Mouse (Mus musculus) kidney, embryonic 15.5 days (tissue): ENCODE results near the gene Abcc5. TPM values are rescaled to one million over a fixed set of nuclear protein-coding genes. Genes with fewer than 3 reads are reported as not detected.
"Not testable (repeated sequence)": the region's sequence is repeated elsewhere in the genome, so short reads cannot be mapped to it uniquely, and the experiment has no call there.

Experiments used
- ATAC-seq: fragments of 200-750 bp; cut with Nextera tagmentation; replicated peaks from 2 replicates; pipeline ENCODE4 v1.8.0; 2017; ENCODE audit warnings: moderate TSS enrichment; ENCODE audit not compliant: low FRiP score
- H3K27ac ChIP-seq: fragments of 300-500 bp; sonication (generic); 2 replicates; pipeline ENCODE4 v1.5.1; 2015; ENCODE audit warnings: mild to moderate bottlenecking, inconsistent platforms
- H3K27me3 ChIP-seq: fragments of 300-500 bp; sonication (generic); 2 replicates; pipeline ENCODE4 v1.6.1; 2015; ENCODE audit warnings: inconsistent platforms
- H3K36me3 ChIP-seq: fragments of 300-500 bp; sonication (generic); 2 replicates; pipeline ENCODE4 v1.6.1; 2015; ENCODE audit warnings: inconsistent platforms
- H3K4me1 ChIP-seq: fragments of 300-500 bp; sonication (generic); 2 replicates; pipeline ENCODE4 v1.6.1; 2015; ENCODE audit warnings: inconsistent platforms
- H3K4me2 ChIP-seq: fragments of 300-500 bp; sonication (generic); 2 replicates; pipeline ENCODE4 v1.6.1; 2015; ENCODE audit warnings: moderate library complexity, mild to moderate bottlenecking, inconsistent platforms
- H3K4me3 ChIP-seq: fragments of 300-500 bp; sonication (generic); replicated peaks from 2 replicates; pipeline ENCODE4 v1.5.1; 2015; ENCODE audit warnings: mild to moderate bottlenecking, inconsistent platforms
- H3K9ac ChIP-seq: fragments of 300-500 bp; sonication (generic); 2 replicates; pipeline ENCODE4 v1.6.1; 2015; ENCODE audit warnings: mild to moderate bottlenecking, inconsistent platforms
- H3K9me3 ChIP-seq: fragments of 300-500 bp; sonication (generic); replicated peaks from 2 replicates; pipeline ENCODE4 v1.6.1; 2016; ENCODE audit warnings: inconsistent platforms
- WGBS: fragments of 180-500 bp; shearing (Covaris S2); methylation state at CpG from one replicate; pipeline ENCODE4 v1.1.7; 2015; ENCODE audit warnings: mixed read lengths; 5-methylcytosine and 5-hydroxymethylcytosine counted together
- polyA plus RNA-seq: library from polyadenylated mRNA; unstranded; fragments of >200 nt; fragmentation: Nextera tagmentation; extraction: Ambion mirVana; gene quantifications from 2 replicates; pipeline ENCODE4 v1.2.1, GENCODE M21; 2015

Abcc5 gene
- polyA plus RNA-seq, 1 experiment from 2014 or later, result 63.1 TPM

GRCm38 (mm10) chr16:20391753-20392152, 34.4 kb downstream of the Abcc5 start:
- ATAC-seq, result no peak
- Histone ChIP-seq H3K27me3 (no peaks in the 10 kb centered on the region), H3K4me2 (no peak overlapping the region), H3K4me1 (no peaks in the 10 kb centered on the region), H3K36me3 (peaks cover 66% of the 10 kb centered on the region), H3K4me3 (no peak overlapping the region), H3K9ac (no peak overlapping the region), H3K9me3 (no peaks in the 10 kb centered on the region), H3K27ac (no peak overlapping the region)
- 84% methylated on average over 3 of the region's 3 CpGs for WGBS

GRCm38 (mm10) chr16:20390233-20390632, 36.0 kb downstream of the Abcc5 start:
- Histone ChIP-seq H3K4me3 (no peak overlapping the region), H3K4me2 (no peak overlapping the region), H3K36me3 (peaks cover 61% of the 10 kb centered on the region), H3K9ac (no peak overlapping the region), H3K27ac (no peak overlapping the region), H3K9me3 (no peaks in the 10 kb centered on the region), H3K27me3 (no peaks in the 10 kb centered on the region), H3K4me1 (no peaks in the 10 kb centered on the region)
- WGBS, result 75% methylated on average over 6 of the region's 6 CpGs
- no peak for ATAC-seq

- Histone ChIP-seq H3K36me3 (peaks cover 35% of the 10 kb centered on the region), H3K4me2 (no peak overlapping the region), H3K9me3 (no peaks in the 10 kb centered on the region), H3K4me3 (no peak overlapping the region), H3K27ac (no peak overlapping the region), H3K9ac (no peak overlapping the region), H3K27me3 (no peaks in the 10 kb centered on the region), H3K4me1 (no peaks in the 10 kb centered on the region)
- ATAC-seq, result no peak
- 66% methylated on average over 5 of the region's 5 CpGs for WGBS
Measured at GRCm38 (mm10) chr16:20381031-20381430, 45.2 kb downstream of the Abcc5 start.

GRCm38 (mm10) chr16:20375341-20375740, 50.9 kb downstream of the Abcc5 start:
- Histone ChIP-seq H3K9me3 (no peaks in the 10 kb centered on the region), H3K27me3 (no peaks in the 10 kb centered on the region), H3K36me3 (peaks cover 57% of the 10 kb centered on the region), H3K4me2 (no peak overlapping the region), H3K4me3 (no peak overlapping the region), H3K4me1 (peaks cover 6% of the 10 kb centered on the region; the same call in 1 of the 2 replicates), H3K27ac (no peak overlapping the region), H3K9ac (no peak overlapping the region)
- WGBS, result 86% methylated on average over 5 of the region's 5 CpGs
- no peak for ATAC-seq

GRCm38 (mm10) chr16:20371731-20372130, 54.5 kb downstream of the Abcc5 start:
- Histone ChIP-seq H3K36me3 (peaks cover 68% of the 10 kb centered on the region), H3K4me2 (no peak overlapping the region), H3K9me3 (no peaks in the 10 kb centered on the region), H3K27me3 (no peaks in the 10 kb centered on the region), H3K4me1 (peaks cover 6% of the 10 kb centered on the region; the same call in 1 of the 2 replicates), H3K9ac (no peak overlapping the region), H3K4me3 (no peak overlapping the region), H3K27ac (no peak overlapping the region)
- ATAC-seq, result no peak
- WGBS, result 61% methylated on average over 4 of the region's 4 CpGs

- H3K9ac ChIP-seq, result no peak overlapping the region
- H3K27me3 ChIP-seq, result no peaks in the 10 kb centered on the region
- H3K4me1 ChIP-seq, result 0 out of 2 replicates have a peak, but pooled peaks cover 3% of the 10 kb centered on the region
- no peak overlapping the region for H3K4me3 ChIP-seq
- no peak overlapping the region for H3K27ac ChIP-seq
- ATAC-seq, result no peak
- H3K4me2 ChIP-seq, result no peak overlapping the region
- peaks cover 85% of the 10 kb centered on the region for H3K36me3 ChIP-seq
- WGBS, result 93% methylated on average over 9 of the region's 9 CpGs
- no peaks in the 10 kb centered on the region for H3K9me3 ChIP-seq
Measured at GRCm38 (mm10) chr16:20368221-20368620, 58.0 kb downstream of the Abcc5 start.

- Histone ChIP-seq H3K9ac (no peak overlapping the region), H3K36me3 (peaks cover 91% of the 10 kb centered on the region), H3K27me3 (no peaks in the 10 kb centered on the region), H3K9me3 (no peaks in the 10 kb centered on the region), H3K27ac (no peak overlapping the region), H3K4me2 (no peak overlapping the region), H3K4me1 (no peaks in the 10 kb centered on the region), H3K4me3 (no peak overlapping the region)
- no peak for ATAC-seq
- 92% methylated on average over 11 of the region's 11 CpGs for WGBS
Measured at GRCm38 (mm10) chr16:20362121-20362520, 64.1 kb downstream of the Abcc5 start.

- not testable (repeated sequence) for H3K4me2 ChIP-seq, H3K4me3 ChIP-seq, H3K27me3 ChIP-seq, H3K27ac ChIP-seq, ATAC-seq, H3K9ac ChIP-seq, H3K4me1 ChIP-seq, H3K9me3 ChIP-seq
- 97% methylated on average over 3 of the region's 3 CpGs for WGBS
- H3K36me3 ChIP-seq, result peaks cover 89% of the 10 kb centered on the region
Measured at GRCm38 (mm10) chr16:20361496-20361895, 64.7 kb downstream of the Abcc5 start.

- Histone ChIP-seq H3K36me3 (peaks cover 83% of the 10 kb centered on the region), H3K27ac (no peak overlapping the region), H3K4me3 (no peak overlapping the region), H3K9me3 (no peaks in the 10 kb centered on the region), H3K27me3 (no peaks in the 10 kb centered on the region), H3K4me2 (no peak overlapping the region), H3K9ac (no peak overlapping the region), H3K4me1 (no peaks in the 10 kb centered on the region)
- 73% methylated on average over 9 of the region's 9 CpGs for WGBS
- ATAC-seq, result no peak
Measured at GRCm38 (mm10) chr16:20359643-20360295, 66.4 kb downstream of the Abcc5 start.

- Histone ChIP-seq H3K27ac (no peak overlapping the region), H3K27me3 (no peaks in the 10 kb centered on the region), H3K36me3 (peaks cover 71% of the 10 kb centered on the region), H3K4me2 (no peak overlapping the region), H3K9ac (no peak overlapping the region), H3K4me3 (no peak overlapping the region), H3K4me1 (no peaks in the 10 kb centered on the region), H3K9me3 (no peaks in the 10 kb centered on the region)
- ATAC-seq, result no peak
- WGBS, result 97% methylated on average over 5 of the region's 5 CpGs
Measured at GRCm38 (mm10) chr16:20357837-20358236, 68.4 kb downstream of the Abcc5 start.

- Histone ChIP-seq H3K4me1 (no peaks in the 10 kb centered on the region), H3K27ac (no peak overlapping the region), H3K4me3 (no peak overlapping the region), H3K36me3 (peaks cover 63% of the 10 kb centered on the region), H3K9me3 (no peaks in the 10 kb centered on the region), H3K9ac (no peak overlapping the region), H3K4me2 (no peak overlapping the region), H3K27me3 (no peaks in the 10 kb centered on the region)
- WGBS, result 84% methylated on average over 2 of the region's 2 CpGs
- ATAC-seq, result no peak
Measured at GRCm38 (mm10) chr16:20354762-20355161, 71.4 kb downstream of the Abcc5 start.

GRCm38 (mm10) chr16:20354011-20354410, 72.2 kb downstream of the Abcc5 start:
- Histone ChIP-seq H3K27me3 (no peaks in the 10 kb centered on the region), H3K4me3 (no peak overlapping the region), H3K9ac (no peak overlapping the region), H3K4me1 (no peaks in the 10 kb centered on the region), H3K36me3 (peaks cover 62% of the 10 kb centered on the region), H3K9me3 (no peaks in the 10 kb centered on the region), H3K4me2 (no peak overlapping the region), H3K27ac (no peak overlapping the region)
- WGBS, result 94% methylated on average over 1 of the region's 1 CpGs
- ATAC-seq, result no peak

GRCm38 (mm10) chr16:20345464-20345863, 80.7 kb downstream of the Abcc5 start:
- H3K4me2 ChIP-seq, result no peak overlapping the region
- no peak for ATAC-seq
- no peaks in the 10 kb centered on the region for H3K9me3 ChIP-seq
- H3K27ac ChIP-seq, result no peak overlapping the region
- peaks cover 42% of the 10 kb centered on the region for H3K36me3 ChIP-seq
- no peaks in the 10 kb centered on the region for H3K4me1 ChIP-seq
- H3K9ac ChIP-seq, result no peak overlapping the region
- H3K4me3 ChIP-seq, result no peak overlapping the region
- 69% methylated on average over 1 of the region's 1 CpGs for WGBS
- H3K27me3 ChIP-seq, result no peaks in the 10 kb centered on the region
